Mouse (Mus musculus) lung, adult 2 months (tissue): ENCODE data around the gene Mbl2. TPM values are rescaled to one million over a fixed set of nuclear protein-coding genes. Genes with fewer than 3 reads are reported as not detected.
"Not testable (repeated sequence)": the region's sequence is repeated elsewhere in the genome, so short reads cannot be mapped to it uniquely, and the experiment has no call there.

Source experiments
- DNase-seq: peaks from one replicate; pipeline ENCODE4 v3.0.0; 2022
- H3K4me1 ChIP-seq: fragments of 200-500 bp; 2 replicates; pipeline ENCODE4 v1.6.1; 2011; ENCODE audit warnings: low read length; ENCODE audit not compliant: control insufficient read depth, insufficient read depth
- H3K4me3 ChIP-seq: fragments of 200-500 bp; replicated peaks from 2 replicates; pipeline ENCODE3; 2011; ENCODE audit warnings: low read depth, mild to moderate bottlenecking, control low read depth, low read length; ENCODE audit errors: extremely low read depth
- CTCF ChIP-seq: fragments of 200-500 bp; IDR thresholded peaks from 2 replicates; pipeline ENCODE4 v1.5.1; 2011; ENCODE audit warnings: mild to moderate bottlenecking, low read length, control low read depth; ENCODE audit not compliant: insufficient read depth
- POLR2A ChIP-seq: fragments of 200-500 bp; IDR thresholded peaks from 2 replicates; pipeline ENCODE4 v1.6.1; 2011; ENCODE audit warnings: low read depth, mild to moderate bottlenecking, control low read depth, low read length, borderline replicate concordance; ENCODE audit errors: extremely low read depth
- whole genome bisulfite sequencing: fragments of 180-500 bp; shearing (Covaris S2); methylation state at CpG from one replicate; pipeline ENCODE4 v1.1.7; 2018; 5-methylcytosine and 5-hydroxymethylcytosine counted together
- polyA plus RNA-seq: library from polyadenylated mRNA; depleted of rRNA; stranded (reverse); fragments of >200 nt; gene quantifications from 2 replicates; pipeline ENCODE4 v1.2.3, GENCODE M21; 2012; rRNA removed

Gene Mbl2
- polyA plus RNA-seq, result 0.28 TPM in 1 of 2 replicates, not detected in the other

DNA sequence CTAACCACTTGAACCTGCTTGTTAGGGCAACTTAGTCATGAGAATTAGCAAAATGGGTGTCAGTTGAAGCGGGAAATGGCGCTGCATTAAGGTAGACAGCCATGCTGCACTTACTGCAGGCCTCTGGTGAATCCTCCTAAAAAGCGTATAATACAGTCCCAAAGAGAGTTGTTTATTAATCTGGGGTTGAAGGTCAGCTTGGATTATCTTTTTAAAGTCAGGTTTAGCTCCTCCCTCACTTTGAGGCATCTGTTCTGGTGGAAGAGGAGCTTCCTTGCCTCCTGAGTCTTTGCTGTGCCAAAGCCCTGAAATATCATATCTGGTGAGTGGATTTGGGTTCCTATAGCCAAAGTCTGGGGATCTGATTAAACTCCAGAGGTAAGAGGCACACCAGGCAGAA is at the start of gene Mbl2:
TSS of gene Mbl2 (plus strand) at position 252 of the 400 bp plus-strand sequence.
- WGBS, result 82% methylated on average over 3 of the region's 3 CpGs
- TF ChIP-seq CTCF, result no peak
- no peak for TF ChIP-seq POLR2A
- DNase-seq, result no peak
- H3K4me1 ChIP-seq, result no peaks in the 10 kb centered on the region
- no peak within 1 kb of the TSS for H3K4me3 ChIP-seq

DNA sequence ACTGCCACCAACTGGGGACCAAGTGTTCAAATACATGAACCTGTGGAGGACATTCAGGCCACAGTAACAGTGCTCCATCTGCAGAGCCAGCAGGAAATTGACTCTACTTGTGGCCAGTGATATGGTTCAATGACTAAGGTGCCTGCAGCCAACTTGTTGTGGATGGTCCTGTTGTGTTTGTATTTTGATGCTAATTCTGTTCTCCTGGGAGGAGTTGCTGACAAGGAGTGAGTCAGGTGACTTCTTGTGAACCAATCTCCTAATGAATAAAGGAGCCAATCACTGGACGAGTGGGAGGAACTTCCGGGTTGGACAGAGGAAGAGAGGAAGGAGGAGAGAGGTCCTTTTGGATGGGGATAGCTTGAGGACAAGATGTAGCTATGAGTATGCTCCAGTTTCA is 47.2 kb upstream of the Mbl2 start:
- WGBS, result 81% methylated on average over 2 of the region's 2 CpGs
- no peak for TF ChIP-seq POLR2A
- no peak for TF ChIP-seq CTCF
- Histone ChIP-seq H3K4me1 (no peaks in the 10 kb centered on the region; the same call in 1 of the 2 replicates), H3K4me3 (no peak overlapping the region)
- DNase-seq, result no peak

- TF ChIP-seq CTCF, result no peak
- TF ChIP-seq POLR2A, result no peak
- no peak for DNase-seq
- 76% methylated on average over 2 of the region's 2 CpGs for WGBS
- Histone ChIP-seq H3K4me3 (no peak overlapping the region), H3K4me1 (no peaks in the 10 kb centered on the region; the same call in 1 of the 2 replicates)
These were observed 45.5 kb upstream of the Mbl2 start for GRCm38 (mm10) chr19:30187232-30187631.

DNA sequence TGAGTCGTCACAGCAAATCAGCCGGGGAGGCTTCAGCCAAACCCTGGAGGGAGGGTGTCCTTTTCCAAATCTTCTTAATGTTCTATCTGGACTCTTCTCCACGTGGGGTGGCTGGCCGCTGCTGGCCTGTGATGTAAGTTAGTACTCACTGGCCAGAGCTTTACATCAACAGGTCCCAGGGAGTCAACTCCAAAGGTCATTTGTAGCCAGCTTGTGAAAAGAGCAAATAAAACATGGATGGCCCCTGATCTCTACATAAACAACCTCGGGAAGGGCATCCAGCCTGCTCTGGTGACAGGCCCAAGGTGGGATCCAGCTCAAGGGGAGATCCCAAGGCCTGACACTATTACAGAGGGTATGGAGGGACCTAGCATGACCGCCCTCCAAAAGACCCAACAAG is 37.7 kb upstream of the Mbl2 start:
- no peak overlapping the region for H3K4me3 ChIP-seq
- no peak for DNase-seq
- H3K4me1 ChIP-seq, result no peaks in the 10 kb centered on the region
- TF ChIP-seq POLR2A, result no peak
- TF ChIP-seq CTCF, result no peak
- 70% methylated on average over 6 of the region's 6 CpGs for WGBS

DNA sequence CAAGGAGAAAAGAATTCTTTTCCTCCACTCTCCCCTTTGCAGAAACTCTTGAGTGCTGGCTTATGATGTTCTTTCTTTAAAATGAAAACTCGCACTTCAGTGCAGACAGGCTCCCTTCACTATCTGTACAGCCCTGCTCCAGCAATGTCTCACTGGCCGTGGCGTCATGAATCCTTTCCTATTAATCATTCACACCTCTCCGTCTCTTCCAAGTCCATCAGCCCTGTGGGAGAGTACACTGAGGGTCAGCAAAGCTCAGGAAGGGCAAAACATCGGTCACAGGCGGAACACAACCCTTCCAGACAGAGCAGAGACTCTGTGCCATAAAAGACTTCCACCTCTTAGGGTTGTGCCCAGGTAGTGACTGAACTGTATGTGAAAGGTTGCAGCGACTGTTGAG is 30.6 kb upstream of the Mbl2 start:
- TF ChIP-seq CTCF (no peak), POLR2A (no peak)
- Histone ChIP-seq H3K4me3 (no peak overlapping the region), H3K4me1 (no peaks in the 10 kb centered on the region)
- WGBS, result 62% methylated on average over 7 of the region's 7 CpGs
- DNase-seq, result no peak

DNA sequence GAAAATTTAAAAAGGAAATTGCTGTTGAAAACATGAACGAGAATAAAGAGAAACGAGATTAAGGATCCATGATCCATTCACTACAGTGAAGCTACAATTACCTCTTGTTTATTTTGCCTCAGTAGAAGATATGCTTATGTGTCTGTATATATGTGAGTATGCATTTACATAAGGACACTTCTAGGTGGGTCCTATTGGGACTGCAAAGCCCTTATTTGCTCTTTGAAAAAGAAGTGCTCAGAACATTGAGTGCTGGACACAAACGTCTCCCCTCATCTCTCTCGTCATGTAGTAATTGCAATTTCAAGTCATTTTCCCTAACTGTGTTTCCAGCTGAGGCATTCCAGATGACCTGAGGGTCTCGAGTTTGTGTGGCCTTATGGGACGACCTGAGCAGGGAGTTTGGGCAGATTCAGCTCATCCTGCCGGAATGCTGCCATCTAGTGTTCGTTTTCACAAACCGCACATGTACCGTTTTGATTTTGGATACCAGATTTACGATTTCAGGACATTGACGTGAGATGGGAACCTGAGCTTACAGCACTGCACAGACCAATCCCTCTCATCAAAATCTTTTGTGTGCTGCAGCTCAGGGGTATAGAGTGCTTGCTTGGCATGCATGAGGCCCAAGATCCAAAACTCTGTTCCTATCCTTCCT is 27.5 kb upstream of the Mbl2 start:
- DNase-seq, result peak; percentile 4
- H3K4me1 ChIP-seq, result no peaks in the 10 kb centered on the region
- TF ChIP-seq CTCF (peak; percentile 84), POLR2A (no peak)
- 18% methylated on average over 12 of the region's 12 CpGs for whole genome bisulfite sequencing
- H3K4me3 ChIP-seq, result no peak overlapping the region

DNA sequence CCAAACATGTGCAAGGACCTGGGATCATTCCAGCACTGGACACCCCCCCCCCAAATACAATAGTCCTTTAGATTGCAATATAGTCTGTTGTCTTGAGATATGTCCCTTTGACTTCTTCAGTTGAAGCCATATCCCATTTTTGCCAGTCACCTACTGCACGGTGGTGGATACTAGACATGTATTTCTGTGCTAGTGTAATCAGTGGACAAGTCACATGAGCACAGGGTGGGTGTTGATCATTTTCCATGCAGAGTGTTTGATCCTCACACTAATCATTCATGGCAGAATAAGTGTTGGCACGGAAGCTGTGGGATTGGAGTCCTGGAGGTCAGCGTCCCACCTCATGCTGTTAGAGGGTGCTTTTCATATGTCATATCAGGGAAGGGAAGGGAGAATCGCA is 26.9 kb upstream of the Mbl2 start:
- no peak overlapping the region for H3K4me3 ChIP-seq
- H3K4me1 ChIP-seq, result no peaks in the 10 kb centered on the region
- no peak for TF ChIP-seq CTCF
- no peak for TF ChIP-seq POLR2A
- 81% methylated on average over 4 of the region's 4 CpGs for WGBS
- DNase-seq, result no peak

DNA sequence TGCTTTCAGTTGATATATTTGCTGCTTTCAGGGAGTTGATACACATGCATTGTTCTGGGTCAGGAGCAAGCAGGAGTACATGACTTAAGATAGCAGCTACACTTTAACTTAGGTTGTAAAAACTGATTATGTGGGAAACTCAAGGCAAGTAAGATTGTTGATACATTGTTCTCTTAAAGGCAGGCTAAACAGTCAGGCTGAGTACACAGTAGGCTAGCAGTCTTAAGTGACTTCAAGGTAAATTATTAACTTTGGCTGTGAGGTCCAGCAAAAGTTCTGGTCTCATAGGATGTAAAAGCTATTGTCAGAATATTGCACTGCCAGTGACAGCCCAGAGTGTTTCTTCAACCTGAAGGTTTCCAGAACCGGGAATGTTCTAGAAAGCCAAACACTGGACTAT is 25.8 kb upstream of the Mbl2 start:
- no peak for DNase-seq
- TF ChIP-seq POLR2A, result no peak
- no peak for TF ChIP-seq CTCF
- WGBS, result 55% methylated on average over 1 of the region's 1 CpGs
- Histone ChIP-seq H3K4me3 (no peak overlapping the region), H3K4me1 (no peaks in the 10 kb centered on the region)

DNA sequence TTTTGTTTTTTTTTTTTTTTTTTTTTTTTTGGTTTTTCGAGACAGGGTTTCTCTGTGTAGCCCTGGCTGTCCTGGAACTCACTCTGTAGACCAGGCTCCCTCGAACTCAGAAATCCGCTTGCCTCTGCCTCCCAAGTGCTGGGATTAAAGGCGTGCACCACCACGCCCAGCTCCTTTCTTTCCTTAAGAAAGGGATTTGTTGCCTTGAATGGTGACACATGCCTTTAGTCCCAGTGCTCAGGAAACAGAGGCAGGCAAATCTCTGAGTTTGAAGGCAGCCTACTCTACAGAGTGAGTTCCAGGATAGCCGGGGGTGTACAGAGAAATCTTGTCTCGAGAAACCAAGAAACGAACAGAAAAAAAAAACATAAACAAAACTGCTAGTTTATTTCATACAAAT is 23.7 kb upstream of the Mbl2 start:
- not testable (repeated sequence) for DNase-seq, H3K4me3 ChIP-seq, H3K4me1 ChIP-seq
- WGBS, result 78% methylated on average over 8 of the region's 8 CpGs

DNA sequence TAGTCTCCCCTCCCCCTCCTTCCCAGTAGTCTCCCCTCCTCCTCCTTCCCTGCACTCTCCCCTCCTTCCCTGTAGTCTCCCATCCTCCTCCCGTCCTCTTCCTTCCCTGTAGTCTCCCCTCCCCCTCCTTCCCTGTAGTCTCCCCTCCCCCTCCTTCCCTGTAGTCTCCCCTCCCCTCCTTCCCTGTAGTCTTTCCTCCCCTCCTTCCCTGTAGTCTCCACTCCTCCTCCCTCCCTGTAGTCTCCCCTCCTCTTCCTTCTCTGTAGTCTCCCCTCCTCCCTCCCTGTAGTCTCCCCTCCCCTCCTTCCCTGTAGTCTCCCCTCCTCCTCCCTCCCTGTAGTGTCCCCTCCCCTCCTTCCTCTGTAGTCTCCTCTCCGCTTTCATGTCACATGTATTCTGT is 18.7 kb upstream of the Mbl2 start:
- DNase-seq, result no peak
- Histone ChIP-seq H3K4me3 (no peak overlapping the region), H3K4me1 (no peaks in the 10 kb centered on the region)
- 38% methylated on average over 2 of the region's 2 CpGs for WGBS
- TF ChIP-seq CTCF, result no peak
- TF ChIP-seq POLR2A, result no peak

DNA sequence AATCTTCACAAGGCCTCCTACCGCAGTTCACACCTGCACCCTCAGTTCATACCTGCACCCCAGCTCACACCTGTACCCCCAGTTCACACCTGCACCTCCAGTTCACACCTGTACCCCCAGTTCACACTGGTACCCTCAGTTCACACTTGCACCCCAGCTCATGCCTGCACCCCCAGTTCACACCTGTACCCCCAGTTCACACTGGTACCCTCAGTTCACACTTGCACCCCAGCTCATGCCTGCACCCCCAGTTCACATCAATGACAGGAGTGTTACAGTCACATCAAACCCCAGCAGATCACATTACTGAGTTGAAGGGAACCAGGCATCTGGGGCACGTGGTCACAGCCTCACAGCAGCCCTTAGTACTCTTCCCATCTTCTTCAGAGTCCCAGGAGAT is 17.0 kb upstream of the Mbl2 start:
- WGBS, result 62% methylated on average over 2 of the region's 2 CpGs
- DNase-seq, H3K4me3 ChIP-seq, H3K4me1 ChIP-seq: not testable (repeated sequence)
